Mouse (Mus musculus) forebrain, embryonic 13.5 days (tissue): ENCODE measurements around the gene Sox8. TPM values are rescaled to one million over a fixed set of nuclear protein-coding genes. Genes with fewer than 3 reads are reported as not detected.

ENCODE experiments used
- ATAC-seq: fragments of 200-750 bp; cut with Nextera tagmentation; 2 replicates; pipeline ENCODE4 v1.8.0; 2017
- H3K27ac ChIP-seq: fragments of 300-500 bp; sonication (generic); 2 replicates; pipeline ENCODE4 v1.5.1; 2015; ENCODE audit warnings: inconsistent platforms, mild to moderate bottlenecking, moderate library complexity
- H3K27me3 ChIP-seq: fragments of 300-500 bp; sonication (generic); 2 replicates; pipeline ENCODE4 v1.6.1; 2015; ENCODE audit warnings: mild to moderate bottlenecking, inconsistent platforms
- H3K36me3 ChIP-seq: fragments of 300-500 bp; sonication (generic); 2 replicates; pipeline ENCODE4 v1.6.1; 2015; ENCODE audit warnings: mild to moderate bottlenecking, inconsistent platforms; ENCODE audit not compliant: poor library complexity, severe bottlenecking
- H3K4me1 ChIP-seq: fragments of 300-500 bp; sonication (generic); 2 replicates; pipeline ENCODE4 v1.6.1; 2015; ENCODE audit warnings: inconsistent platforms
- H3K4me2 ChIP-seq: fragments of 300-500 bp; sonication (generic); 2 replicates; pipeline ENCODE4 v1.6.1; 2015; ENCODE audit warnings: inconsistent platforms, mild to moderate bottlenecking, moderate library complexity
- H3K4me3 ChIP-seq: fragments of 300-500 bp; sonication (generic); 2 replicates; pipeline ENCODE4 v1.5.1; 2015; ENCODE audit warnings: mild to moderate bottlenecking, inconsistent platforms
- H3K9ac ChIP-seq: fragments of 300-500 bp; sonication (generic); 2 replicates; pipeline ENCODE4 v1.6.1; 2015; ENCODE audit warnings: mild to moderate bottlenecking, inconsistent platforms
- H3K9me3 ChIP-seq: fragments of 300-500 bp; sonication (generic); replicated peaks from 2 replicates; pipeline ENCODE4 v1.6.1; 2016; ENCODE audit warnings: inconsistent platforms
- WGBS: fragments of 180-500 bp; shearing (Covaris S2); methylation state at CpG from one replicate; pipeline ENCODE4 v1.1.7; 2015; 5-methylcytosine and 5-hydroxymethylcytosine counted together
- polyA plus RNA-seq: library from polyadenylated mRNA; unstranded; fragments of >200 nt; fragmentation: Nextera tagmentation; extraction: Ambion mirVana; gene quantifications from 2 replicates; pipeline ENCODE4 v1.2.1, GENCODE M21; 2015

Gene Sox8
- polyA plus RNA-seq, 1 experiment from 2014 or later = 17.5 TPM

- 51% methylated on average over 2 of the region's 2 CpGs for WGBS
- H3K9ac ChIP-seq = no peak overlapping the region
These were observed 7.2 kb upstream of the Sox8 start for GRCm38 (mm10) chr17:25577702-25578101.

DNA sequence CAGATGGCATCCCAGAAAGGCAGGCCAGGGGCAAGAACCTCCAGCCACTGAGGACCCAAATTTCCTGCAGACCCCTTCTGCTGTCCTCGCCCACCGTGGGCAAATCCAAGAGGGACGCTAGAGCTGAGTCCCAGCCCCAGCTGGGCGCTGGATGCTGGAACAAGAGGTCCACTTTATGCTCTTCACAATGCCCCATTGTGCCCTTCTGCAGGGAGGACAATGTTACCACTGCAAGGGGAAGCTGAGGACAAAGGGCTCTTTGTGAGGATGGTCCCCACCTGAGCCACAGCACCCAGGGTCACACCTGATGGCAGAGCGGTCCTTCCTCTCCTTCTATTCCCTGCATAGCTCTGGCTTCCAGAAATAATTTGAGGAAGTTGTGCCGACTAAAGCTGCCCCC is 6.8 kb upstream of the Sox8 start:
- no peaks in the 10 kb centered on the region for H3K9me3 ChIP-seq
- peaks cover 42% of the 10 kb centered on the region for H3K4me1 ChIP-seq
- WGBS = 42% methylated on average over 6 of the region's 6 CpGs
- H3K36me3 ChIP-seq = no peaks in the 10 kb centered on the region
- no peak overlapping the region for H3K9ac ChIP-seq
- no peak overlapping the region for H3K4me2 ChIP-seq
- H3K4me3 ChIP-seq = no peak overlapping the region
- H3K27me3 ChIP-seq = peaks cover 15% of the 10 kb centered on the region
- no peak for ATAC-seq
- no peak overlapping the region for H3K27ac ChIP-seq

More at GRCm38 (mm10) chr17:25577702-25578101, 7.2 kb upstream of the Sox8 start:
- Histone ChIP-seq H3K4me2 (no peak overlapping the region), H3K4me3 (no peak overlapping the region), H3K36me3 (no peaks in the 10 kb centered on the region), H3K9me3 (no peaks in the 10 kb centered on the region), H3K27me3 (peaks cover 11% of the 10 kb centered on the region; the same call in 1 of the 2 replicates), H3K4me1 (peaks cover 44% of the 10 kb centered on the region), H3K27ac (no peak overlapping the region)
- ATAC-seq = no peak

- no peak overlapping the region for H3K4me2 ChIP-seq
- no peak for ATAC-seq
- H3K36me3 ChIP-seq = no peaks in the 10 kb centered on the region
- no peak overlapping the region for H3K9ac ChIP-seq
- no peak overlapping the region for H3K4me3 ChIP-seq
- 74% methylated on average over 2 of the region's 2 CpGs for WGBS
- H3K27ac ChIP-seq = no peak overlapping the region
- H3K9me3 ChIP-seq = no peaks in the 10 kb centered on the region
- peaks cover 26% of the 10 kb centered on the region for H3K27me3 ChIP-seq
- peaks cover 42% of the 10 kb centered on the region for H3K4me1 ChIP-seq
These were observed 5.5 kb upstream of the Sox8 start for GRCm38 (mm10) chr17:25576034-25576433.

- Histone ChIP-seq H3K36me3 (no peaks in the 10 kb centered on the region), H3K9ac (0 out of 2 replicates have a peak overlapping the region, but pooled peaks have one; percentile 19)
- 64% methylated on average over 12 of the region's 12 CpGs for WGBS
These were observed 4.9 kb upstream of the Sox8 start for GRCm38 (mm10) chr17:25575208-25575971.

DNA sequence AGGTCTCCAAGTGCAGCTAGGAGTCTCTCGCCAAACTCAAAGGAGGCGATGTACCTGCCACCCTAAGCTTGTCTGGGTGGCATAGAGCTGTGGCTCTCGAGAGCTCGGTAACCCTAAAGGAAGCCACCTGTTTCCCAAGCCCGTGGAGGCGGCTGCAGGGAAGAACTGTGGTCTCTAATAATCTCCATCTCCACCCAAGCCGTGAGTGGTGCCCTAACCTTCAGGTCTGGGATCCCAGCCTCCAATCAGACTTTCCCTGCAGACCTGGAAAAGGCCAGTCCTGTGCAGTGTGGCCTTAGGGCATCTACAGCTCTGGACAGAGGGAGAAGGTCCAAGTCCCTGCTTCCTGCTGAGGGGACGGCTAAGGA is 951 bp upstream of the Sox8 start:
- WGBS = 4% methylated on average over 8 of the region's 8 CpGs
- peak overlapping the region; percentile 53 for H3K4me3 ChIP-seq
- H3K4me1 ChIP-seq = peaks cover 64% of the 10 kb centered on the region
- no peaks in the 10 kb centered on the region for H3K9me3 ChIP-seq
- no peak overlapping the region for H3K27ac ChIP-seq
- ATAC-seq = no peak
- peak overlapping the region; percentile 82 for H3K4me2 ChIP-seq
- H3K27me3 ChIP-seq = peaks cover 48% of the 10 kb centered on the region
- H3K9ac ChIP-seq = peak overlapping the region; percentile 69
- H3K36me3 ChIP-seq = peaks cover 9% of the 10 kb centered on the region; the same call in 1 of the 2 replicates

More at GRCm38 (mm10) chr17:25575208-25575971, 4.9 kb upstream of the Sox8 start:
- Histone ChIP-seq H3K27ac (no peak overlapping the region), H3K4me1 (peaks cover 48% of the 10 kb centered on the region), H3K4me3 (no peak overlapping the region), H3K27me3 (peaks cover 31% of the 10 kb centered on the region), H3K4me2 (no peak overlapping the region), H3K9me3 (no peaks in the 10 kb centered on the region)
- no peak for ATAC-seq

DNA sequence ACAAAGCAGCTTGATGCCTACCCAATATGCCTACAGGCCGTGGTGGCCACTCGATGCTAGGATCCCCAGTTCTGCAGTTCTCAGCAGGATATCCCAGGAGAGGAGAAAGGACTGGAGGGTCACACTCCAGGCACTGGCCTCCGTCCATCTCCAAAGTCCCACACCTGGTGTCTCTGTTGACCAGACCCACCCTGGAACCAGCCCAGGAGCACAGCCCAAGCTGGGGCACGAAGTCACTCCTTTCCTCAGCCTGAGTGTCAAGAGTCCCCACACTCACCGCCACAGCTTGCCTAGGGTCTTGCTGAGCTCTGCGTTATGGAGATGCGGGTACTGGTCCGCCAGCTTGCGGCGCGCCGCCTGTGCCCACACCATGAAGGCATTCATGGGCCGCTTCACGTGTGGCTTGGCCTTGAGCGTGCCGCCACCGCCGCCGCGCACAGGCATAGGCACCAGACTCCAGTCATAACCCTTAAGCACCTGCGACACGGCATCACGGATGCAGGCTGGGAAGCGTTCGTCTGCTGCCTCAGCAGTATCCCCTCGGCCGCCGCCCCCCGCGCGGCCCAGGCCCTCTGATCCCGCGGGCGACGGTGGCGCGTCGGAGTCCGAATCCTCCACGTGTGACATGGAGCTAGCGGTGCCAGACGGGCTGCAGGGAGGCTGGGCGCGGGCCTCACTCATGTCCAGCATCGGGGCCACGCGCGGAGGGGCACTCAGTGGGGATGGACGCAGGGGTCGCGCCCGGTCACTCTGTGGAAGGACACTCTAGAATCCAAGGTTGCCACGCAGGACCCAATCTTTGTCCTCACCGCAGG is 446 bp downstream of the Sox8 start:
- Histone ChIP-seq H3K4me1 (peaks cover 68% of the 10 kb centered on the region), H3K4me3 (peak overlapping the region; percentile 53), H3K4me2 (peak overlapping the region; percentile 82), H3K27me3 (peaks cover 48% of the 10 kb centered on the region), H3K9ac (peak overlapping the region; percentile 69), H3K27ac (no peak overlapping the region), H3K9me3 (no peaks in the 10 kb centered on the region), H3K36me3 (peaks cover 9% of the 10 kb centered on the region; the same call in 1 of the 2 replicates)
- 2% methylated on average over 41 of the region's 54 CpGs for WGBS
- peak; percentile 7; the same call in 1 of the 2 replicates for ATAC-seq

DNA sequence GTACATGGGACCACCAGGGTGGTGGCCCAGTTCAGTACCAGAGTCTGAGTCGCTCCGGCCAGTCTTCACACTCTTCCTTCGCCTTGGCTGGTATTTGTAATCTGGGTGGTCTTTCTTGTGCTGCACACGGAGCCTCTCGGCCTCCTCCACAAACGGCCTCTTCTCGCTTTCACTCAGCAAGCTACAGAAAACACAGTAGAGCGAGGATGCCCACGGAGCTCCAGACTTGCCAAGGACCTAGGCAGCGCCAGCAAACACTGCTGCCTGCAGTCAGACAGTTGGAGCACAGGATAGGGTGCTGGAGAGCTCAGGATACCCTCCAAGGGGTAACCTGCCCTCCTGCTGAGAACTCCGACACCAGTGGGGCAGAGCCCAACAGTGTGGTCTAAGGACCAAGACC is 1.6 kb downstream of the Sox8 start:
- Histone ChIP-seq H3K9me3 (no peaks in the 10 kb centered on the region), H3K4me3 (peak overlapping the region; percentile 53), H3K36me3 (peaks cover 9% of the 10 kb centered on the region; the same call in 1 of the 2 replicates), H3K9ac (peak overlapping the region; percentile 69), H3K27ac (peak overlapping the region; percentile 42; the same call in 1 of the 2 replicates), H3K4me2 (peak overlapping the region; percentile 82), H3K27me3 (peaks cover 43% of the 10 kb centered on the region), H3K4me1 (peaks cover 76% of the 10 kb centered on the region)
- 54% methylated on average over 11 of the region's 11 CpGs for WGBS
- ATAC-seq = no peak

GRCm38 (mm10) chr17:25568206-25568605 is 2.3 kb downstream of the Sox8 start:
- H3K27ac ChIP-seq = peak overlapping the region; percentile 59
- peak overlapping the region; percentile 53 for H3K4me3 ChIP-seq
- H3K4me2 ChIP-seq = peak overlapping the region; percentile 82
- 36% methylated on average over 10 of the region's 10 CpGs for WGBS
- peaks cover 81% of the 10 kb centered on the region for H3K4me1 ChIP-seq
- peaks cover 39% of the 10 kb centered on the region for H3K27me3 ChIP-seq
- H3K9ac ChIP-seq = peak overlapping the region; percentile 69
- peaks cover 9% of the 10 kb centered on the region; the same call in 1 of the 2 replicates for H3K36me3 ChIP-seq
- ATAC-seq = no peak; the same call in 1 of the 2 replicates
- no peaks in the 10 kb centered on the region for H3K9me3 ChIP-seq

GRCm38 (mm10) chr17:25567745-25568144 is 2.7 kb downstream of the Sox8 start:
- peak overlapping the region; percentile 82 for H3K4me2 ChIP-seq
- H3K9ac ChIP-seq = peak overlapping the region; percentile 69; the same call in 1 of the 2 replicates
- H3K36me3 ChIP-seq = peaks cover 9% of the 10 kb centered on the region; the same call in 1 of the 2 replicates
- H3K27ac ChIP-seq = peak overlapping the region; percentile 59
- H3K9me3 ChIP-seq = no peaks in the 10 kb centered on the region
- peak overlapping the region; percentile 53 for H3K4me3 ChIP-seq
- ATAC-seq = peak; percentile 14
- H3K27me3 ChIP-seq = peaks cover 38% of the 10 kb centered on the region
- H3K4me1 ChIP-seq = peaks cover 83% of the 10 kb centered on the region
- WGBS = 22% methylated on average over 14 of the region's 14 CpGs

DNA sequence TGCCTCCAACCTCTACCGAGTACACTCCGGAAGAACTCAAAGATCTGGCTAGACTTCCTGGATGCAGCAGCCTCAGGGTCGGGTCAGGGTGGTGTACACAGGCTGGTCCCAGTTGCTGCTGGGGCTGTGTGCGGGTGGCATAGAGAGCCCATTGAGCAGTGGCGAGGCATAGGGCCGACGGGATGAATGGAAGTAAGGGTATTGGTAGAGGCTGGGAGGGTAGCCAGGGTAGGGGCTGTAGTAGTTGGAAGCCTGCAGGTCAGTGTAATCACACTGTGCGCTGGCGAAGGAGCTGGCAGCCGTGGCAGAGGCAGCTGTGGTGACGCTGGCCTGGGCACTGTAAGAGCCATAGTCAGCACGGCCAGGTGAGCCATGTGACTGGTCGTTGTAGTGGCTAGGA is 3.2 kb downstream of the Sox8 start:
- Histone ChIP-seq H3K4me1 (peaks cover 87% of the 10 kb centered on the region), H3K4me3 (peak overlapping the region; percentile 53), H3K36me3 (peaks cover 9% of the 10 kb centered on the region; the same call in 1 of the 2 replicates), H3K4me2 (peak overlapping the region; percentile 82), H3K27me3 (peaks cover 33% of the 10 kb centered on the region), H3K9me3 (no peaks in the 10 kb centered on the region), H3K9ac (0 out of 2 replicates have a peak overlapping the region, but pooled peaks have one; percentile 69), H3K27ac (peak overlapping the region; percentile 26; the same call in 1 of the 2 replicates)
- 83% methylated on average over 13 of the region's 13 CpGs for WGBS
- ATAC-seq = no peak

DNA sequence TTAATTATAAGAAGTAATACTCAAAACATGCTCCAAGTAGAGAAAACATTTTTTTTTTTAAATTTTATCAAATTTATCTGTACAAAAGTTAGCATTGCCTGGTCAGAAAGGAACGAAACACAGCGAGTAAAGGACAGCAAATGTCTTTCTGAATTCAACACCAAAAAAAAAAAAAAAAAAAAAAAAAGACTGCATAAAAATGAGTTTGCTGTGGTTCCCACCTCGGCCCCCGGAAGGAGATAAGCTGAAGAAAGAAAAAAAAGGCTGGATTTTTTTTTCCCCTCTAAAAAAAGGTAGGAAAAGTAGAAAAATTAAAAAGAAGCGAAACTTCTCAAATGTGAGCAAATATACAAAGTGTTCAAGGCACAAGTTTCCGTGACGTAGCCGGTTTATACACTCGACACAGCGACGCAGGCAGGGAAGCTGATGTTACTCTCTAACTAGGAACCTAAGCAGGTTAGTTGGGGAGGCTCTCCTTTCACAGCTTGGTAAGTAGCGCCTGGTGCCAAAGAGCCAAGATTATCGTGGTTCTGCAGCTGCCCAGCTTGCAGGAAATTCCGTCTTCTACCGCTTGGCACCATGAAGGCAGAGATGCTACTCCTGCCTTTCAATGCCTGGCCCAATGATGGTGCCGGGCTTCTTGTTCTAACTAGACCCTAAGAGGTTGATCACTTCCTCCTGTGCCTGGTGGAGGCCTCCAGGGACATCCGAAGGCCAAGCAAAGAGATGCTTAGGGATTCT is 4.5 kb downstream of the Sox8 start:
- WGBS = 73% methylated on average over 17 of the region's 17 CpGs
- H3K4me2 ChIP-seq = peak overlapping the region; percentile 82
- H3K36me3 ChIP-seq = peaks cover 9% of the 10 kb centered on the region; the same call in 1 of the 2 replicates
- H3K4me1 ChIP-seq = peaks cover 93% of the 10 kb centered on the region
- H3K9me3 ChIP-seq = no peaks in the 10 kb centered on the region
- peak overlapping the region; percentile 11 for H3K4me3 ChIP-seq
- peak overlapping the region; percentile 14; the same call in 1 of the 2 replicates for H3K9ac ChIP-seq
- ATAC-seq = no peak
- H3K27me3 ChIP-seq = peaks cover 22% of the 10 kb centered on the region
- peak overlapping the region; percentile 72 for H3K27ac ChIP-seq
